Mouse (Mus musculus) adrenal gland, postnatal 36 days (tissue): ENCODE data around the gene Fancd2os. TPM values are rescaled to one million over a fixed set of nuclear protein-coding genes. Genes with fewer than 3 reads are reported as not detected.

Experiments used
- DNase-seq, 2 experiments: peaks; one replicate each; pipeline ENCODE4 v3.0.0; 2021; ENCODE audit warnings: mixed read lengths in 1 of 2
- total RNA-seq, 2 experiments: library from RNA; stranded (reverse); gene quantifications; 2 replicates each; pipeline ENCODE4 v1.2.3; 2021

Gene Fancd2os
- total RNA-seq, 2 experiments from 2014 or later = 0.40 TPM; not detected in 1

DNA sequence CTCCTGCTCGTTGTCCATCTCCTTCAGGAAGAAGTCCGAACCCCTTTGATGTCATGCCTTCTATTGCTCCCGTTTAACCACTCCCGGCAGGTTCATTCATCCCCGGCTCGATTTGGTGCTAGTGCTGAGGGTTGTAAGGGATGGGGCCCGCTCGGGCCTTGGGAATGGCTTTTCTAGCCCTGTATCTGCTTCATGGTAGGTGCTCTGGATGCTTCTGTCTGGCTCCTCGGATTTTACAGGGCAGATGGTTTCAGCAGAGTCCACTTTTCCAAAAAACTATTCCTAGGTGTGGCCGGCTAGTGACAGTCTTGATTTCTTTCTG is 4.7 kb upstream of the Fancd2os start:
- no peak for DNase-seq

DNA sequence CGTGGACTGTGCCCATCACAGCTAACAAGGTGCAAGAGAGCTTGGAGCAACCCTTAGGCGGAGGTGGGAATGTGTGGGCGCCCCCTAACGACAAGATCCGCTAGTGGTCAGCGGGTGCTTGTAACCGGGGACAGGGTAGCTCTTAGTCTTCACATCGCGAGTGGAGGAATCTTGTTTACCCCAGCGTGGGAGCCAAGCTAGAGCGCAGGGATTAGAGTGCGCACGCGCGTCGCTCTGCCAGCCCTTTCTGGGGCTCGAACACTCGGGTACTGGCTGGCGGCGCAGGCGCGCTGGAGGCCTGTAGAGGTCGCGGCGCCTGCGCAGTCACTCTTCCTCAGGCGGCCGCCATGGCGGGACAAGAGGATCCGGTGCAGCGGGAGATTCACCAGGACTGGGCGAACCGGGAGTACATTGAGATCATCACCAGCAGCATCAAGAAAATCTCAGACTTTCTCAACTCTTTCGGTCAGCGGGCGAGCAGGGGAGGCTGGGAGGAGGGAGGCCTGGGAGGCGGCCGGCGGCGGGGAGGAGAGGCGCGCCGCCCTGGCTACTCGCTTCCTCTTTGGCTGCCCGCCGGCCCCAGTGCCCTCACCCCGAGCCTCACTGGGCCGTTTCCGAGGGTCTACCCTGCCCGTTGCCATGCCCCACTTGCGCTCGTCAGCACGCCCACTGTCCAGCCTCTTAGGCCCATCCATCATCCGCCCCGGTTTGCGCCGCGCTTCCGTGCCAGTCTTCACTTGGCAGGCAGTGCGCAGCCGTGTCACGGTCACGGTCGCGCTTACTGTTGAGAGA is 4.1 kb upstream of the Fancd2os start, which contains the start of gene Brk1:
Gene Brk1 (plus strand): TSS at position 341 of the 792 bp plus-strand sequence.
- peak; percentile 89 to 91 for DNase-seq

DNA sequence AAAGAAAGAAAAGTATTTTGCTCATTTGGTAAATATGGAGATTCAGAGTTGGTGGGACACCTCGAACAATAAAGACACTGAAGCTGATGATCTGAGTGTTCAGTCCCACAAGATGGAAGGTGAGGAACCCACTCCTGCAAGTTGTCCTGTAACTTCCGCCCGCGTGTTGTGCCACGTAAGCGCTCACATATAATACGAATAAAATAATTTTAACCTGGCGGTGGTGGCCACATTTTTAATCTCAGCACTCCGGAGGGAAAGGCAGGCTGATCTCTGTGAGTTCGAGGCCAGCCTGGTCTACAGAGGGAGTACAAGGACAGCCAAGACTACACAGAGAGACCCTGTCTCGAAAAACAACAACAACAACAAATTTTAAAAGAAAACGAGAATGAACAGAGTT is 3.5 kb upstream of the Fancd2os start:
- no peak for DNase-seq

DNA sequence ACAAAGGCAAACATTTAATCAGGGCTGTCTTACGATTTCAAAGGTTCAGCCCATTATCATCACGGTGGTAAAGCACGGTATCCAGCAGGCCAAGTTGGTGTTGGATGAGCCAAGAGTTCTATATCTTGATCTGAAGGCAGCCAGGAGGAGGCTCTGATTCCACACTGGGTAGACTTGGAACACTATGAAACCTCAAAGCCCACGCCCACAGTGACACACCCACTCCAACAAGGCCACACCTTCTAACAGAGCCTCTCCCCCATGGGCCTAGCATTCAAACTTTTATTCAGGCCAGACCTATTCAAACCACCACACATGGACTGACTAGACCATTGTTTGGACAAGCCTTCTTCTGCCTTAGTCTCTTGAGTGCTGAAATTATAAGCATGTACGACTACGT is 2.3 kb upstream of the Fancd2os start:
- no peak for DNase-seq

DNA sequence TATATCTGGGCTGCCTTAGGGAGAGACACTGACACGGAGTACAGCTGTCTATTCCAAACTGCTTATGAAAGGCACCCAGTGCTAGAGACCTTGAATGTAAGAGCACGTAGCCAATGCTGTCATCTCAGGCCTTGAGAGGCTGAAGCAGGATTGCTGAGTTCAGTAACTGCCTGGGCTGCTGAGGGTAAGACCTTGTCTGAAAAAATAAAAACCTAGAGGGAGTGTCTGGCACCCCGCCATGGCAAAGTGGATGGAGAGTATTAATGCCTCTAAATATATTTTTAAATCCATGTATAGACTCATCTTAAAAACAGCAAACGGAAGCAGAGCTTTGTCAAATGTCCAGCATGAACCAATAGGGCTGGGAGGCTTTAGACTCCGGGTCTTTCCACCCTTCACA is 682 bp downstream of the Fancd2os start:
- peak; percentile 88 to 89 for DNase-seq

DNA sequence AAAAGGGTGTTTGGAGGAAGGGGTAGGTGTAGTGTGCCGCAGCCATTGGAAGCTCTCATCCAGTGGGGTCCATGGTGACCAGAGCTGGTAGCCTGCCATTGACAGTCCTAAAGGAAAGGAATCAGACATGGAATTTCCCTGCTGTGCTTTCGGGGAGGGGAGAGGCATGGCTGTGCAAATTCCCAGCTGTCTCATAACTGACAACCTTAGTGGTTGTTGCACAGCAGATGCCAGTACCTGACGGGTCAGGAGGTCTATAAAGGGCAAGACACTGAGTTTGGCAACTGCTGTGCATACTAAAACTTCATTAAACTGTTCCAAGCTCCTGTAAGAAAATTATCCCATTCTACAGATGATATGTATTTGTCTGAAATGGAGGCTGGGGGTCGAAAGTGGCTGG is 2.6 kb downstream of the Fancd2os start:
- DNase-seq = no peak

DNA sequence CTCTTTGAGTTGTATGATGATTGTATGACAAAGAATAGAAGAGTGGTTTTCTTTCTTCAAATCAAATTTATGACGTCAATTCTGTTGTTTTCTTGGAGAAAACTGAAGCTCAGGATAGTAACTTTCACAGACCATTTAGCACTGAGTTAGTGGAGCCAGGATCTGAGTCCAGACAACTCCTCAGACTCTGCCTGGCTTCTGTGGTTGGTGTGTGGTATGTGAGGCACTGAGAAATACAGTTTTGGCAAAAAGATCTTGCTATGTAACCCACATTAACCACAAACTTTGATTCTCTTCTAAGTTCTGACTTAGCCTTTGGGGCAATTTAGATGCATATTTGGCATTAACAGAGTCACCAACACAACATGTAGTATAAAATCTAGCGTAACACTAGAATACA is 7.9 kb downstream of the Fancd2os start:
- no peak for DNase-seq

DNA sequence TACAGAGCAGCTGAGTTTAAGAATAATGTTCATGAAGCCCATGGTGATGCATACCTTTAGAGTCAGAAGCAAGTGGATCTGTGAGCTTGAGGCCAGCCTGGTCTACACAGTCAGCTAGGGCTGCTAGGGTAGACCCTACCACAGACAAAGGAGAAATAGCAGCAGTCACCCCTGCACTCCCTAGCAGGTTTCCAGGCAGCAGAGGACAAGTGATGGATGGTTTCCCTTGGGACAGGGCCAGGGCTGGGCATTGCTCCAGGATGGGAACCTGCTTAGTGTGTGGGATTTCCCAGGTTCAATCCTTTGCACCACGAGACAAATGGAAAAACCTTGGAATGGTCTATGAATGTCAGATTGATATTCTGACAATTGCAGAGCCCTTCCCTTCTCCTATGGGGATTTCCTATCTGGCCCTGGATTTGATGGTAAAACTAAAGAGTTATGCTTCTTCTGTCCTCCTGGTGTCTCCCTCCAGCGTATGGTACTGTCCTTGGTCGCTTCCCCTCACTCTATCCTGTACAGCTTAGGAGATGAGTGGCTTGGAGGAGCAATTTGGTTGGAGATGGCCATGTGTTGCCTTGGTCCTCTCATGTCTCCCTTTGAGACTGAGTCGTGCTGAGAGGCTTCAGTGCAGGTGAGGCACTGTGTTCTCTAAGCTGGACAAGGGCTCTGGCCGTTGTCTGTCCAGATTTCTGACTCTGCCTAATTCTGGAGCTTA is 13.9 kb downstream of the Fancd2os start:
- peak; percentile 73 to 76 for DNase-seq

DNA sequence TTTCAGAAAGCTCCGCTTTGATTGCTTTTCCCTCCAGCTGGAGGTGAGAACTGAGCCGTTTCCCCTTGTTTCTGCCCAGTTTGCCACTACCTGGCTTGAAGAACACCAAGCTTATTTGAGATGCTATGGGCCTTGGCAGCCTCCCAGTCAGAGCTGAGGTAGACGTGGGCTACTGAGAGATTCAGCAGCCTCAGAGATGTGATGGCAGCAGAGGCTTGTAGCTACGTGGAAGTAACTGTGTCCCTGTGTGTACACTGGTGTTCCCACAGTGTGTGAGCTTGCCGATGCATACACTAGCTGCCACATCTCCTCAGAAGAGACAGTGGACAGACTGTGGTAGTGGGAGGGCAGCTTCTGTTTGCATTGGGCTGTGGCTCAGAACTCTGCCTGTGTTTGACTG is 15.4 kb downstream of the Fancd2os start:
- no peak for DNase-seq

DNA sequence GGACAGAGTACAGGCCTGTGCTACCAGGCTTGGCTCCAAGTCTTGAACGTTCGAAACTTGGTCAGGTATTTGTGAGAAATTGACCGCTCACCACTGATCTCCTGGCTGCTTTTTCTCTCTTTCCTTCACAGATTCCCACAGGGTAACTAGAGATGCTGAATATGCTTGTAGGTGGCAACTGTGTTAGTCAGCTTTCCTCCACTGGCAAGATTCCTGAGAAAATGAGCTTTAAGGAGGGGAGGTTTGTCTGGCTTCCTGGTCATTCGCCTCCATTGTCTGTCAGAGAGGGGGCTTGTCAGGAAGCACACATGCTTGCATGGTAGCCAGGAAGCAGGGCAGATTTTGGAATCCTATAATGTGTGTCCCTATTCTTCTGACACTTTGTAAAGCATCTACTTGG is 17.5 kb downstream of the Fancd2os start:
- no peak for DNase-seq

DNA sequence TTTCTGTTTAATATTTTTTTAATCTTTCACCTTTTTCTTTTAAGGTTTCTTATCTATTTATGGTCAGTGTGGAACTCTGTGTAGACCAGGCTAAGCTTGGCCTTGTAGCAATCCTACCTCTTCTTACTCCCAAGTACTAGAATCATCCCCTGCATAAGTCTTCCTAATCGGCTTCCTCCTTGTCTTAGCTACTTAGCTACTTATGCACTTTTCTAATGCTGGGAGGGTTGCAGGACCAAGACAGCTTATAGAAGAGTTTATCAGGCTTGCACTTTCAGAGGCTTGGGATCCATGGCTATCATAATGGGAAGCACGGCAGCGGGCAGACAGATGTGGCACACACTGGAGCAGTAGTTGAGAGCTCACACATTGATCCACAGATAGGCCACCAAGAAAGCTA is 21.2 kb downstream of the Fancd2os start:
- no peak for DNase-seq

DNA sequence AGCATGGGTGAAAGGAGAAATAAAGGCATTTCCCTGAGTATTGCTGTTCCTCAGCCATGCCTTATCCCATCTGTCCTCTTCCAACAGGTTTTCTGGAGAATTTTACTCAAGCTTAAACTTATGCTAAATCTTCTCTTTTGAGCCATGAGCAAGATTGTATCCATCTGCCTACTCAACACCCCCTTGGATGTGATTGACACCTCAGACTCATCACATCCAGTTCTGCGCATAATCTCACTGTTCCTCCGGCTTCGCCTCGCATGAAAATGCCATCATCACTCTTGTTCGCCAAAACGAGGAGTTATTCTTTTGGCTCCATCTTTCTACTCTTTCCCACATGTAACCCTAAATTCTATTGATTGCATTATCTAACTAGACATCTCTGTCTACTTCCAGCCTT is 24.5 kb downstream of the Fancd2os start:
- DNase-seq = no peak

DNA sequence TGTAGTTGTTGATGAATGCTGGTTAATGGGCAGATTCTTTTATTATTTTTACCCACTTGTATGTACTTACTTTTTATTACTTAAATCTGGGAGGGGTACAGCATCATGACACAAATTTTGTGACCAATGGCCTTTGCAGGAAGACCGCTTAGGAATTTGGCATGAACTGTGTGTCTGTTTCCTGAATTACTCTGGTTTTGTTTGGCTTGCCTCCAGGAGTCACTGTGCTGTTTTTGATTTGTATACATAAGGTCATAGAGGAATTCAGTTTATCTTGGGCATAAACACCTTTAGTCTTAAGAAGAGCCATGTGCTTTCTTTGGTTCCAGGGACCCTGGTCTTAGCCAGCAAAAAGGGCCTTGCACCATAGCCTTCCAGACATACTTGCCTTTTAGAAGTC is 36.0 kb downstream of the Fancd2os start:
- DNase-seq = no peak

DNA sequence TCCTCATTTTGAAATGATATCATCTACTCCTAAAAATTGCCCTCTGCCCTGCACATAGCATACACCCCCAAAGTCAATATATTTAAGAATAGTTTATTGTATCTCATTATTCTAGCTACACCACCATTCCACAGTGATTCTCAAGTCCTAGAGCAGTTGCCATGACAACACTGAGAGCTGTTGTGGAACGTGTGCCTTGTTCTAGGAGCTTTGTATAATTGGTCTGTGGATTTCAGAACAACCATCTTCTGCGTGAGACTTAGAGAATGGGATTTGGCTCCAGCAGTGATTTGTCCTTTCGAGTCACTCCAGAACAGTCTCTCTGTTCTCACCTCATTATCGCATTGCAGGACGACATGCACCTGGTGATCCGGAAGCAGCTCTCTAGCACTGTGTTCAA is 40.8 kb downstream of the Fancd2os start:
- DNase-seq = no peak

Other genes with a start within 250 kb of the Fancd2os start
- 10 to 100 TPM; 36.3 to 43.8 TPM for gene Tada3, start 222.8 kb downstream of the Fancd2os start, total RNA-seq
- gene Arpc4, start 222.6 kb downstream of the Fancd2os start, total RNA-seq = 100 to 1,000 TPM; 193 to 213 TPM
- 1 to 10 TPM; 2.2 to 3.6 TPM for gene Ttll3, start 211.5 kb downstream of the Fancd2os start, total RNA-seq
- 1 to 10 TPM; 4.6 to 7.2 TPM for gene Rpusd3, start 181.4 kb downstream of the Fancd2os start, total RNA-seq
- gene Cidec, start 165.0 kb downstream of the Fancd2os start, total RNA-seq = 100 to 1,000 TPM; 344 to 362 TPM
- gene Jagn1, start 158.1 kb downstream of the Fancd2os start, total RNA-seq = 10 to 100 TPM; 45.0 to 50.6 TPM
- gene Il17re, start 142.2 kb downstream of the Fancd2os start, total RNA-seq = under 1 TPM; 0.50 to 0.76 TPM
- 10 to 100 TPM; 18.1 to 19.5 TPM for gene Il17rc, start 129.3 kb downstream of the Fancd2os start, total RNA-seq
- 10 to 100 TPM; 55.9 to 58.0 TPM for gene Creld1, start 117.4 kb downstream of the Fancd2os start, total RNA-seq
- under 1 TPM; 0.17 to 0.26 TPM for gene Prrt3, start 98.8 kb downstream of the Fancd2os start, total RNA-seq
- gene Emc3, start 69.1 kb downstream of the Fancd2os start, total RNA-seq = 100 to 1,000 TPM in 1 of 2 experiments, 10 to 100 TPM in 1; 96.2 to 122 TPM
- 1 to 10 TPM in 1 of 2 experiments, under 1 TPM in 1; 0.83 to 1.5 TPM for gene Fancd2, start 69.0 kb downstream of the Fancd2os start, total RNA-seq
- gene Brk1, start 4.1 kb upstream of the Fancd2os start, total RNA-seq = 100 to 1,000 TPM; 164 to 225 TPM
- 10 to 100 TPM; 27.1 to 32.8 TPM for gene Vhl, start 23.2 kb upstream of the Fancd2os start, total RNA-seq
- 10 to 100 TPM; 17.8 to 21.9 TPM for gene Irak2, start 37.8 kb upstream of the Fancd2os start, total RNA-seq
- gene Tatdn2, start 96.3 kb upstream of the Fancd2os start, total RNA-seq = 10 to 100 TPM; 58.0 to 60.5 TPM
- gene Ghrl, start 119.2 kb upstream of the Fancd2os start, total RNA-seq = not detected
- 100 to 1,000 TPM; 116 to 130 TPM for gene Sec13, start 140.0 kb upstream of the Fancd2os start, total RNA-seq